Mouse (Mus musculus): ENCODE results near the gene H6pd. TPM values are rescaled to one million over a fixed set of nuclear protein-coding genes. Genes with fewer than 3 reads are reported as not detected.

Gene H6pd
- polyA plus RNA-seq, 1 experiment from 2014 or later: 11.8 TPM

DNA sequence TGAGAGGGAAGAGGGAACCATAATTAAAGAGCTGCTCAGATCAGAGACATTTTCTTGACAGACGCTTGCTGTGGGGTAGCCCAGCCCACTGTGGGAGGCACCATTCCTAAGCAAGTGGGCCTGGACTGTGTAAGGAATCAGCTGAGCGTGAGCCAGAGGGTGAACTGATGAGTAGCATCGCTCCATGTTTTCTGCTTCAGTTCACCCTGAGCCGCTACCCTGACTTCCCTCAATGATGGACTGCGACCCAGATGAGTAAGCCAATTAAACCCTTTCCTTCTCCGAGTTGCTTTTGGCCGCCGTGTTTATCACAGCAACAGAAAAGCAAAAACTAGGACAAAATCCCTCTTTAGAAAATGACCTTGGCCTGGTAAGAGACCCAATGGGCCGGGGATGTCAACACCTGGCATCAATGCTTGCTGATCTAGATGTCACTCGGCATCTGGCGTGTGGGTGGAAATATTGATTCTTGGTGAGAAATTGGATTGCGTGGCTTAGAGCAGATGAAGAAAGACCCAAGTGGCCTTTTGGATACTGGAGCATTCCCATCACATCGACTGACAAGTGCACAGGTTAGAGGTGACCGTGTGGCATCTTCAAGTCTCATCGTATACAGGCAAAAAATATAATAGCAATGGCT, 11.0 kb upstream of the H6pd start:
- Histone ChIP-seq H3K27ac (replicated peaks) (no peak overlapping the region), H3K9me3 (ENCODE audit: control insufficient read depth, low read length) (no peaks in the 10 kb centered on the region), H3K4me2 (replicated peaks; ENCODE audit: low read depth) (no peak overlapping the region), H3K4me3 (ENCODE audit: low read depth, low read length) (no peak overlapping the region), H3K36me3 (ENCODE audit: control insufficient read depth, insufficient read depth, low read length) (no peaks in the 10 kb centered on the region), H3K9ac (ENCODE audit: low read length) (no peak overlapping the region), H3K27me3 (ENCODE audit: control insufficient read depth, insufficient read depth, low read length) (no peaks in the 10 kb centered on the region), H3K4me1 (replicated peaks; ENCODE audit: control insufficient read depth, insufficient read depth) (no peaks in the 10 kb centered on the region)
- WGBS: 90% methylated on average over 15 of the region's 15 CpGs
- DNase-seq (ENCODE audit: low spot score): no peak
- ATAC-seq (ENCODE audit: low FRiP score, low TSS enrichment): no peak
- no peak for TF ChIP-seq CTCF (IDR thresholded peaks at IDR 0.05; ENCODE audit: low read depth)
- no peak for TF ChIP-seq EP300 (optimal IDR thresholded peaks at IDR 0.05)

DNA sequence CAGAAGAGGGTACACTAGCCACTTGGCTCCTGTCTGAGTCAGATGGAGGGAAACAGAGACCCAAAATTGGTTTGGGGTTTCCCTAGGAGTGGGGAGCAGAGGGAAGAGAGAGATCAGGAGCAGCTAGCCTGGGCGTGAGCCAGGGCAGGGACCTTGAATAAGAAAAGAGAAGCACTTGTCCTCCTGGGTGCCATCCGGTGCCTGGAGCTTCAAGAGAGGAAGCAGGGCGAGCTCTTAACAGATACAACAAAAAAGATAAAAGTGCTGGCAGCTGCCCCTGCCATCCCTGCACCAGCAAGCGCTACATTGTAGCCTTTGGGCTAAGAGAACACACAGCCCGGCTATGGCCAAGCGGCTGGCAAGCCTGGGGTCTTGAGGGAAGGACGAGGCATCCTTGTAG, 6.6 kb upstream of the H6pd start:
- DNase-seq (ENCODE audit: low spot score): no peak
- H3K9me3 ChIP-seq (ENCODE audit: control insufficient read depth, low read length): no peaks in the 10 kb centered on the region
- no peaks in the 10 kb centered on the region for H3K27me3 ChIP-seq (ENCODE audit: control insufficient read depth, insufficient read depth, low read length)
- H3K27ac ChIP-seq (replicated peaks): no peak overlapping the region
- H3K4me3 ChIP-seq (ENCODE audit: low read depth, low read length): no peak overlapping the region
- no peak for TF ChIP-seq CTCF (IDR thresholded peaks at IDR 0.05; ENCODE audit: low read depth)
- TF ChIP-seq EP300 (optimal IDR thresholded peaks at IDR 0.05): no peak
- 78% methylated on average over 7 of the region's 7 CpGs for WGBS
- H3K36me3 ChIP-seq (ENCODE audit: control insufficient read depth, insufficient read depth, low read length): no peaks in the 10 kb centered on the region
- H3K9ac ChIP-seq (ENCODE audit: low read length): no peak overlapping the region
- no peak for ATAC-seq (ENCODE audit: low FRiP score, low TSS enrichment)
- no peak overlapping the region for H3K4me2 ChIP-seq (replicated peaks; ENCODE audit: low read depth)
- H3K4me1 ChIP-seq (replicated peaks; ENCODE audit: control insufficient read depth, insufficient read depth): peaks cover 2% of the 10 kb centered on the region; the same call in 1 of the 2 replicates

DNA sequence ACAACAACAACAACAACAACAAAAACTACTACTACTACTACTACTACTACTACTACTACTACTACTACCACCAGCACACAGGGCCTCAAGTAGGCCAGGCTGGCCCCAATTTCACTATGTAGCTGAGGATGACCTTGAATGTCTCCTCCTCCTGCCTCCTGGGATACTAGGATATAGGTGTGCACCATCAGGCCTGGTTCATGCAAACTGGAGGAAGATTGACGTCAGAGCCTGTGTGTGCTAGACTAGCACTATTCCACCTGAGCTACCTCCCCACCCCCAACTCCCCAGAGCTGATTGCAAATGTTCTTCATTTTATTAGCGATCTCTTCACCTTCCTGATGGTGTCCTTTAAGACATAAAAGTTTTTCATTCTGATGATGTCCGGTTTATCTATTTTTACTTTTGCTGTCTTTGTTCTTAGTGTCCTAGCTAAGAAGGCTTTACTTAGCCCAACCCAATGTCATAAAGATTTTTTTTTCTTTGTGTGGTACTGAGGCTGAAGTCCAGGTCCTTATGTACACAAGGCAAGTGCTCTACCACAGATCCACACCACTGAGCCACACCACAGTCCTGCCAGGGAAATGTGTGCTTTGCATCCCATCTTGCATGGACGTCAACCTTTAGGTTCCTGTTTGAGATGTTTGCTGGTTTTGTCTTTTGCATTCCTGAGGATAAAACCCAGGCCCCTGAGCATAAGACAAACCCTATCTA, 5.7 kb upstream of the H6pd start:
- TF ChIP-seq EP300 (optimal IDR thresholded peaks at IDR 0.05): no peak
- TF ChIP-seq CTCF (IDR thresholded peaks at IDR 0.05; ENCODE audit: low read depth): no peak
- Histone ChIP-seq H3K36me3 (ENCODE audit: control insufficient read depth, insufficient read depth, low read length) (no peaks in the 10 kb centered on the region), H3K4me3 (ENCODE audit: low read depth, low read length) (no peak overlapping the region), H3K4me1 (replicated peaks; ENCODE audit: control insufficient read depth, insufficient read depth) (peaks cover 2% of the 10 kb centered on the region; the same call in 1 of the 2 replicates), H3K9ac (ENCODE audit: low read length) (no peak overlapping the region), H3K27me3 (ENCODE audit: control insufficient read depth, insufficient read depth, low read length) (no peaks in the 10 kb centered on the region), H3K4me2 (replicated peaks; ENCODE audit: low read depth) (no peak overlapping the region), H3K9me3 (ENCODE audit: control insufficient read depth, low read length) (no peaks in the 10 kb centered on the region), H3K27ac (replicated peaks) (no peak overlapping the region)
- ATAC-seq (ENCODE audit: low FRiP score, low TSS enrichment) (no peak), DNase-seq (ENCODE audit: low spot score) (no peak)
- WGBS: 79% methylated on average over 4 of the region's 4 CpGs

DNA sequence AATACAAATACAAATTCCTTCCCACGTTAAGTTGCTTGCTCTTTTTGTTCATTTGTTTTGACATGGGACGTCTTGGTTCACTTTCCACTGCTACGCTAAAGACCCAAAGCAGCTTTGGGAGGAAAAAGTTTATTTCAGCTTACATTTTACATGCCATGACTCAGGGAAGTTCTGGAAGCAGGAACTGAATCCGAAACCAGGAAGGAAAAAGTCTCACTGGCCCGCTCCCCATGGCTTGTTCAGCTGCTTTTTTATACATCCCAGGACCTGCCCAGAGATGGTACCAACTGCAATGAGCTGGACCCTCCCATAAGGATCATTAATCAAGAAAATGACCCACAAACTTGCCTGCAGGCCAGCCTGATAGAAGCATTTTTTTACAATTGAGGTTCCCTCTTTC, 5.0 kb upstream of the H6pd start:
- H3K9ac ChIP-seq (ENCODE audit: low read length): no peak overlapping the region
- no peak for TF ChIP-seq CTCF (IDR thresholded peaks at IDR 0.05; ENCODE audit: low read depth)
- no peak for TF ChIP-seq EP300 (optimal IDR thresholded peaks at IDR 0.05)
- H3K4me3 ChIP-seq (ENCODE audit: low read depth, low read length): no peak overlapping the region
- H3K4me1 ChIP-seq (replicated peaks; ENCODE audit: control insufficient read depth, insufficient read depth): peaks cover 2% of the 10 kb centered on the region; the same call in 1 of the 2 replicates
- H3K9me3 ChIP-seq (ENCODE audit: control insufficient read depth, low read length): no peaks in the 10 kb centered on the region
- no peak overlapping the region for H3K4me2 ChIP-seq (replicated peaks; ENCODE audit: low read depth)
- no peaks in the 10 kb centered on the region for H3K36me3 ChIP-seq (ENCODE audit: control insufficient read depth, insufficient read depth, low read length)
- no peaks in the 10 kb centered on the region for H3K27me3 ChIP-seq (ENCODE audit: control insufficient read depth, insufficient read depth, low read length)
- WGBS: 60% methylated on average over 5 of the region's 5 CpGs
- ATAC-seq (ENCODE audit: low FRiP score, low TSS enrichment): no peak
- DNase-seq (ENCODE audit: low spot score): no peak
- H3K27ac ChIP-seq (replicated peaks): no peak overlapping the region

DNA sequence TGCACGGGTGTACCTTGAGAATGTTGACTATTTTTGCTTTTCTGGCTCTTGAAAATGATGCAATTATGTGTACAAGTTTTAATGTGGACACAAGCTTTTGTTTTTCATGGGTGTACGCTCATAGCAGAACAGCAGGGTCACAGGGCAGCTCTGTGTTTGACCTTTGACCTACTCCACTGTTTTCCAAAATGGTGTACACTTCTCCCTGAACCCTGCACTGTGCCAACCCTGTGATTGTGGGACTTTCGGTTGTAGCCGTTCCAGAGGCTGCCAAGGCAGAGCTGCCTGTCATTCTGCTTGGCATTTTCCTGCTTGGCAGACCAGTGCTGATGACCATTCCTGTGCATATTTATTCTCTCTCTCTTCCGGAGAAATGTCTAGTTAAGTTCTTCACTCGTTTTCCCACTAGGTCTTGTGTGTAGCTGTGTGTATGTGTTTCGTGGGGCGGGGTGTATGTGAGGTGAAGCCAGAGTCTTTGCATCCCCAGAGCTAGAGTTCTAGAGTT, 4.4 kb upstream of the H6pd start:
- Histone ChIP-seq H3K27ac (replicated peaks) (no peak overlapping the region), H3K4me1 (replicated peaks; ENCODE audit: control insufficient read depth, insufficient read depth) (peaks cover 2% of the 10 kb centered on the region; the same call in 1 of the 2 replicates), H3K27me3 (ENCODE audit: control insufficient read depth, insufficient read depth, low read length) (no peaks in the 10 kb centered on the region), H3K36me3 (ENCODE audit: control insufficient read depth, insufficient read depth, low read length) (no peaks in the 10 kb centered on the region), H3K9me3 (ENCODE audit: control insufficient read depth, low read length) (no peaks in the 10 kb centered on the region), H3K9ac (ENCODE audit: low read length) (no peak overlapping the region), H3K4me2 (replicated peaks; ENCODE audit: low read depth) (no peak overlapping the region), H3K4me3 (ENCODE audit: low read depth, low read length) (no peak overlapping the region)
- ATAC-seq (ENCODE audit: low FRiP score, low TSS enrichment): no peak
- no peak for TF ChIP-seq EP300 (optimal IDR thresholded peaks at IDR 0.05)
- TF ChIP-seq CTCF (IDR thresholded peaks at IDR 0.05; ENCODE audit: low read depth): no peak
- no peak for DNase-seq (ENCODE audit: low spot score)
- WGBS: 86% methylated on average over 8 of the region's 8 CpGs

DNA sequence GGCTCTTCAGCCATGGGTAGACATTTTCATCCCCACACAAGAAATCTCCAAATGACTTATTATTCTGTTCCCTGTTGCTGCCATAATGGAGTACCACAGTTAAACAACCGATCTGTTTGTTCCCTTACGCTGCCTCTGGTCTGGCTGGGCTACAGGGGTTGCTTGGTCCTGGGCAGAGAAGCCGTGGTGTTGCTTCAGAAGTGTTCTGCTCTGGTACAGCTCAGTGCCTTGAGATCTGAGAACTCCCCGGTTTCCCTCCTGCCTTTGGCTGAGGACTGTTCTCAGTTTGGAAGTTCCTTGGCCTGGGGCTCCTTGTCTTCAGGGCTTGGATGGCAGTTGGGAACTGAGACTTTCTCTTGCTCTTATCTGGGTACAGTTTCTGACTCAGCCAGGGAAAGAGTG, 3.5 kb upstream of the H6pd start:
- Histone ChIP-seq H3K9ac (ENCODE audit: low read length) (no peak overlapping the region), H3K9me3 (ENCODE audit: control insufficient read depth, low read length) (no peaks in the 10 kb centered on the region), H3K27ac (replicated peaks) (peak overlapping the region; percentile 35), H3K4me3 (ENCODE audit: low read depth, low read length) (no peak overlapping the region), H3K4me2 (replicated peaks; ENCODE audit: low read depth) (no peak overlapping the region), H3K4me1 (replicated peaks; ENCODE audit: control insufficient read depth, insufficient read depth) (peaks cover 6% of the 10 kb centered on the region; the same call in 1 of the 2 replicates), H3K27me3 (ENCODE audit: control insufficient read depth, insufficient read depth, low read length) (no peaks in the 10 kb centered on the region), H3K36me3 (ENCODE audit: control insufficient read depth, insufficient read depth, low read length) (no peaks in the 10 kb centered on the region)
- ATAC-seq (ENCODE audit: low FRiP score, low TSS enrichment): no peak
- 45% methylated on average over 4 of the region's 4 CpGs for WGBS
- no peak for DNase-seq (ENCODE audit: low spot score)
- TF ChIP-seq CTCF (IDR thresholded peaks at IDR 0.05; ENCODE audit: low read depth) (no peak), EP300 (optimal IDR thresholded peaks at IDR 0.05) (no peak)
